Mouse (Mus musculus) embryonic facial prominence, embryonic 14.5 days (tissue): ENCODE measurements around the gene Mamstr. TPM values are rescaled to one million over a fixed set of nuclear protein-coding genes. Genes with fewer than 3 reads are reported as not detected.
"Not testable (repeated sequence)": the region's sequence is repeated elsewhere in the genome, so short reads cannot be mapped to it uniquely, and the experiment has no call there.

ENCODE experiments used
- ATAC-seq: fragments of 200-750 bp; cut with Nextera tagmentation; 2 replicates; pipeline ENCODE4 v1.8.0; 2017; ENCODE audit warnings: low read depth, moderate number of reproducible peaks, moderate TSS enrichment
- DNase-seq: peaks from one replicate; pipeline ENCODE4 v3.0.0-alpha.2; 2015; ENCODE audit warnings: low spot score
- H3K27ac ChIP-seq: fragments of 300-500 bp; sonication (generic); replicated peaks from 2 replicates; pipeline ENCODE4 v1.5.1; 2014; ENCODE audit warnings: low read depth, mild to moderate bottlenecking, low read length, moderate library complexity
- H3K27me3 ChIP-seq: fragments of 300-500 bp; sonication (generic); replicated peaks from 2 replicates; pipeline ENCODE4 v1.6.1; 2014; ENCODE audit warnings: low read length; ENCODE audit not compliant: control insufficient read depth, insufficient read depth
- H3K36me3 ChIP-seq: fragments of 300-500 bp; sonication (generic); 2 replicates; pipeline ENCODE4 v1.6.1; 2014; ENCODE audit warnings: low read length, mixed read lengths; ENCODE audit not compliant: control insufficient read depth, insufficient read depth
- H3K4me1 ChIP-seq: fragments of 300-500 bp; sonication (generic); 2 replicates; pipeline ENCODE4 v1.6.1; 2014; ENCODE audit warnings: antibody characterized with exemption, low read length; ENCODE audit not compliant: control insufficient read depth, insufficient read depth
- H3K4me2 ChIP-seq: fragments of 300-500 bp; sonication (generic); 2 replicates; pipeline ENCODE4 v1.6.1; 2014; ENCODE audit warnings: low read depth, mild to moderate bottlenecking, low read length, moderate library complexity, mixed read lengths
- H3K4me3 ChIP-seq: fragments of 300-500 bp; sonication (generic); 2 replicates; pipeline ENCODE4 v1.5.1; 2014; ENCODE audit warnings: low read depth, mild to moderate bottlenecking, low read length
- H3K9ac ChIP-seq: fragments of 300-500 bp; sonication (generic); 2 replicates; pipeline ENCODE4 v1.6.1; 2014; ENCODE audit warnings: low read depth, mild to moderate bottlenecking, low read length, moderate library complexity, mixed read lengths
- H3K9me3 ChIP-seq: fragments of 300-500 bp; sonication (generic); 2 replicates; pipeline ENCODE4 v1.6.1; 2016; ENCODE audit warnings: low read length; ENCODE audit not compliant: control insufficient read depth
- WGBS: fragments of 180-500 bp; shearing (Covaris S2); extraction: QIAGEN DNeasy Blood & Tissue Kit; methylation state at CpG from one replicate; pipeline ENCODE4 v1.1.7; 2014; 5-methylcytosine and 5-hydroxymethylcytosine counted together
- polyA plus RNA-seq: library from polyadenylated mRNA; unstranded; fragments of >200 nt; fragmentation: Nextera tagmentation; extraction: Ambion mirVana; gene quantifications from 2 replicates; pipeline ENCODE4 v1.2.1, GENCODE M21; 2014

The Mamstr gene
- polyA plus RNA-seq, 1 experiment from 2014 or later, result 28.8 TPM

GRCm38 (mm10) chr7:45642503-45643255 lies 2.9 kb downstream of the Mamstr start:
- no peaks in the 10 kb centered on the region for H3K27me3 ChIP-seq
- peak overlapping the region; percentile 77 for H3K9ac ChIP-seq
- no peaks in the 10 kb centered on the region for H3K9me3 ChIP-seq
- no peaks in the 10 kb centered on the region for H3K36me3 ChIP-seq
- H3K4me2 ChIP-seq, result peak overlapping the region; percentile 81
- DNase-seq (no peak), ATAC-seq (no peak)
- peak overlapping the region; percentile 43 for H3K4me3 ChIP-seq
- peaks cover 41% of the 10 kb centered on the region for H3K4me1 ChIP-seq
- H3K27ac ChIP-seq, result peak overlapping the region; percentile 90
- 28% methylated on average over 16 of the region's 16 CpGs for WGBS

- H3K4me1 ChIP-seq, result peaks cover 34% of the 10 kb centered on the region
- no peaks in the 10 kb centered on the region for H3K36me3 ChIP-seq
- peak; percentile 91 for ATAC-seq
- DNase-seq, result peak; percentile 100
- WGBS, result 2% methylated on average over 28 of the region's 28 CpGs
- H3K27me3 ChIP-seq, result no peaks in the 10 kb centered on the region
- peak overlapping the region; percentile 81 for H3K4me2 ChIP-seq
- H3K27ac ChIP-seq, result peak overlapping the region; percentile 90
- H3K4me3 ChIP-seq, result peak overlapping the region; percentile 43
- H3K9ac ChIP-seq, result peak overlapping the region; percentile 77
- H3K9me3 ChIP-seq, result no peaks in the 10 kb centered on the region
Observed at GRCm38 (mm10) chr7:45643441-45644178, 3.8 kb downstream of the Mamstr start.

GRCm38 (mm10) chr7:45644183-45644582 lies 4.4 kb downstream of the Mamstr start:
- Histone ChIP-seq H3K36me3 (no peaks in the 10 kb centered on the region), H3K9ac (peak overlapping the region; percentile 53), H3K9me3 (no peaks in the 10 kb centered on the region), H3K27me3 (no peaks in the 10 kb centered on the region), H3K4me3 (peak overlapping the region; percentile 36), H3K27ac (peak overlapping the region; percentile 80), H3K4me2 (peak overlapping the region; percentile 74), H3K4me1 (peaks cover 34% of the 10 kb centered on the region)
- 3% methylated on average over 18 of the region's 18 CpGs for WGBS
- ATAC-seq, result peak; percentile 37
- peak; percentile 87 for DNase-seq

GRCm38 (mm10) chr7:45644872-45645590 lies 5.3 kb downstream of the Mamstr start:
- 64% methylated on average over 6 of the region's 6 CpGs for WGBS
- H3K9ac ChIP-seq, result peak overlapping the region; percentile 53; the same call in 1 of the 2 replicates
- no peaks in the 10 kb centered on the region for H3K9me3 ChIP-seq
- no peaks in the 10 kb centered on the region for H3K36me3 ChIP-seq
- H3K27ac ChIP-seq, result peak overlapping the region; percentile 80; the same call in 1 of the 2 replicates
- H3K27me3 ChIP-seq, result no peaks in the 10 kb centered on the region
- peak overlapping the region; percentile 74 for H3K4me2 ChIP-seq
- H3K4me1 ChIP-seq, result peaks cover 34% of the 10 kb centered on the region
- DNase-seq (no peak), ATAC-seq (no peak)
- peak overlapping the region; percentile 36; the same call in 1 of the 2 replicates for H3K4me3 ChIP-seq

- no peak for ATAC-seq
- 85% methylated on average over 7 of the region's 7 CpGs for WGBS
Observed at GRCm38 (mm10) chr7:45645591-45645971, 5.8 kb downstream of the Mamstr start.

GRCm38 (mm10) chr7:45646671-45647070 lies 6.9 kb downstream of the Mamstr start:
- 75% methylated on average over 4 of the region's 4 CpGs for WGBS
- no peak for ATAC-seq

More at GRCm38 (mm10) chr7:45645591-45645971, 5.8 kb downstream of the Mamstr start:
- no peak overlapping the region for H3K9ac ChIP-seq
- no peak overlapping the region for H3K4me2 ChIP-seq
- no peak overlapping the region for H3K4me3 ChIP-seq
- no peaks in the 10 kb centered on the region for H3K36me3 ChIP-seq
- DNase-seq, result no peak
- no peak overlapping the region for H3K27ac ChIP-seq
- no peaks in the 10 kb centered on the region for H3K27me3 ChIP-seq
- H3K9me3 ChIP-seq, result no peaks in the 10 kb centered on the region
- peaks cover 33% of the 10 kb centered on the region for H3K4me1 ChIP-seq

GRCm38 (mm10) chr7:45649351-45649750 lies 9.6 kb downstream of the Mamstr start:
- ATAC-seq (no peak), DNase-seq (no peak)
- Histone ChIP-seq H3K4me3 (no peak overlapping the region), H3K27me3 (no peaks in the 10 kb centered on the region), H3K27ac (no peak overlapping the region), H3K9ac (no peak overlapping the region), H3K9me3 (no peaks in the 10 kb centered on the region), H3K4me1 (peaks cover 4% of the 10 kb centered on the region; the same call in 1 of the 2 replicates), H3K36me3 (no peaks in the 10 kb centered on the region), H3K4me2 (no peak overlapping the region)
- 80% methylated on average over 8 of the region's 8 CpGs for WGBS

More at GRCm38 (mm10) chr7:45646671-45647070, 6.9 kb downstream of the Mamstr start:
- Histone ChIP-seq H3K9me3 (no peaks in the 10 kb centered on the region), H3K4me2 (no peak overlapping the region), H3K4me3 (no peak overlapping the region), H3K9ac (no peak overlapping the region), H3K27me3 (no peaks in the 10 kb centered on the region), H3K4me1 (peaks cover 22% of the 10 kb centered on the region), H3K36me3 (no peaks in the 10 kb centered on the region), H3K27ac (no peak overlapping the region)
- no peak for DNase-seq

GRCm38 (mm10) chr7:45650484-45650883 lies 10.7 kb downstream of the Mamstr start:
- H3K9me3 ChIP-seq, H3K4me3 ChIP-seq, DNase-seq, H3K27me3 ChIP-seq, ATAC-seq, H3K36me3 ChIP-seq, H3K27ac ChIP-seq, H3K4me2 ChIP-seq, H3K4me1 ChIP-seq, H3K9ac ChIP-seq: not testable (repeated sequence)
- 92% methylated on average over 18 of the region's 20 CpGs for WGBS
